Mouse (Mus musculus) lung, postnatal 0 days (tissue): ENCODE measurements around the gene Rabl3.

Experiments used
- CTCF ChIP-seq: IDR thresholded peaks from 2 replicates; pipeline ENCODE4 v1.5.1; 2016; ENCODE audit warnings: antibody characterized with exemption, mild to moderate bottlenecking
- EP300 ChIP-seq: IDR thresholded peaks from 2 replicates; pipeline ENCODE4 v1.6.1; 2016; ENCODE audit warnings: antibody characterized with exemption, mild to moderate bottlenecking, control low read depth

- TF ChIP-seq CTCF (no peak), EP300 (no peak)
Observed at GRCm38 (mm10) chr16:37495017-37495416, 44.7 kb upstream of the Rabl3 start.
